Mouse (Mus musculus) embryonic facial prominence, embryonic 12.5 days (tissue): Measurements from ENCODE around the gene Eif3k. TPM values are rescaled to one million over a fixed set of nuclear protein-coding genes. Genes with fewer than 3 reads are reported as not detected.

Experiments used
- polyA plus RNA-seq: library from polyadenylated mRNA; unstranded; fragments of >200 nt; fragmentation: Nextera tagmentation; extraction: Ambion mirVana; gene quantifications from 2 replicates; pipeline ENCODE4 v1.2.1, GENCODE M21; 2016

Eif3k gene
- polyA plus RNA-seq, 1 experiment from 2014 or later, result 392 TPM

Other genes starting within 250 kb of the Eif3k start
- gene Mrps12, start 240.0 kb downstream of the Eif3k start, polyA plus RNA-seq, result 135 and 138 TPM in 2 replicates
- gene Sars2, start 239.9 kb downstream of the Eif3k start, polyA plus RNA-seq, result 29.8 and 32.0 TPM in 2 replicates
- gene Ccer2, start 225.7 kb downstream of the Eif3k start, polyA plus RNA-seq, result 5.0 and 6.5 TPM in 2 replicates
- 76.1 and 76.7 TPM in 2 replicates for gene Sirt2, start 215.1 kb downstream of the Eif3k start, polyA plus RNA-seq
- gene Nfkbib, start 214.4 kb downstream of the Eif3k start, polyA plus RNA-seq, result 38.9 and 42.0 TPM in 2 replicates
- gene Rinl, start 192.9 kb downstream of the Eif3k start, polyA plus RNA-seq, result 2.2 and 2.8 TPM in 2 replicates
- gene Hnrnpl, start 173.3 kb downstream of the Eif3k start, polyA plus RNA-seq, result 372 and 383 TPM in 2 replicates
- gene Ech1, start 156.6 kb downstream of the Eif3k start, polyA plus RNA-seq, result 117 and 128 TPM in 2 replicates
- gene Lgals4, start 148.0 kb downstream of the Eif3k start, polyA plus RNA-seq, result 5.4 and 7.3 TPM in 2 replicates
- 2.4 and 4.2 TPM in 2 replicates for gene Lgals7, start 118.0 kb downstream of the Eif3k start, polyA plus RNA-seq
- gene Capn12, start 100.4 kb downstream of the Eif3k start, polyA plus RNA-seq, result 0.26 and 0.36 TPM in 2 replicates
- gene Actn4, start 19.5 kb downstream of the Eif3k start, polyA plus RNA-seq, result 233 and 253 TPM in 2 replicates
- gene Map4k1, start 186 bp upstream of the Eif3k start, polyA plus RNA-seq, result 6.7 and 9.3 TPM in 2 replicates
- gene Ryr1, start 143.3 kb upstream of the Eif3k start, polyA plus RNA-seq, result 3.7 and 4.3 TPM in 2 replicates
- 0.92 and 1.1 TPM in 2 replicates for gene Rasgrp4, start 153.0 kb upstream of the Eif3k start, polyA plus RNA-seq
- gene Fam98c, start 174.4 kb upstream of the Eif3k start, polyA plus RNA-seq, result 12.9 and 15.6 TPM in 2 replicates
- gene Ggn, start 188.3 kb upstream of the Eif3k start, polyA plus RNA-seq, result 0.59 and 0.78 TPM in 2 replicates
- gene Spred3, start 188.5 kb upstream of the Eif3k start, polyA plus RNA-seq, result 5.9 and 6.3 TPM in 2 replicates
- gene Psmd8, start 198.8 kb upstream of the Eif3k start, polyA plus RNA-seq, result 278 and 280 TPM in 2 replicates
- 0.37 and 0.60 TPM in 2 replicates for gene Catsperg1, start 232.2 kb upstream of the Eif3k start, polyA plus RNA-seq